Mouse (Mus musculus) layer of hippocampus, postnatal 25 days (tissue): ENCODE data around the gene Crlf3. TPM values are rescaled to one million over a fixed set of nuclear protein-coding genes. Genes with fewer than 3 reads are reported as not detected.
"Not testable (repeated sequence)": the region's sequence is repeated elsewhere in the genome, so short reads cannot be mapped to it uniquely, and the experiment has no call there.

Source experiments
- DNase-seq, 2 experiments: peaks; one replicate each; pipeline ENCODE4 v3.0.0; 2022; ENCODE audit warnings: mixed read lengths in 2 of 2, low spot score in 1 of 2; ENCODE audit errors: extremely low spot score in 1 of 2
- total RNA-seq, 2 experiments: library from RNA; stranded (reverse); gene quantifications; 2 replicates each; pipeline ENCODE4 v1.2.3; 2021

Gene Crlf3
- total RNA-seq, 2 experiments from 2014 or later: 16.7 to 22.1 TPM

- no peak for DNase-seq
These were observed 11.0 kb downstream of the Crlf3 start for GRCm38 (mm10) chr11:80069815-80070214.

- no peak for DNase-seq
These were observed 13.2 kb downstream of the Crlf3 start for GRCm38 (mm10) chr11:80067558-80067957.

DNA sequence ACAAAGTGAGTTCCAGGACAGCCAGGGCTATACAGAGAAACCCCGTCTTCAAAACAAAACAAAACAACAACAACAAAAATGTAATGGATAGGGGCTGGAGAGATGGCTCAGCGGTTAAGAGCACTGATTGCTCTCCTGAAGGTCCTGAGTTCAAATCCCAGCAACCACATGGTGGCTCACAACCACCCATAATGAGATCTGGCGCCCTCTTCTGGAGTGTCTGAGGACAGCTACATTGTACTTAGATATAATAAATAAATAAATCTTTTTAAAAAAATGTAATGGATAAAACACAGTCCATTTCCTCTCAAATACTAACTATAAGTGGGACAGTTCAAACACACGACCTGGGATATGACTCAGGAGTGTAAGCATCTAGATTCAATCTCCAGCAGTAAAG is 14.4 kb downstream of the Crlf3 start:
- not testable (repeated sequence) for DNase-seq

GRCm38 (mm10) chr11:80062159-80062558 is 18.6 kb downstream of the Crlf3 start:
- DNase-seq: no peak

- DNase-seq: no peak
These were observed 24.6 kb downstream of the Crlf3 start for GRCm38 (mm10) chr11:80056141-80056540.

DNA sequence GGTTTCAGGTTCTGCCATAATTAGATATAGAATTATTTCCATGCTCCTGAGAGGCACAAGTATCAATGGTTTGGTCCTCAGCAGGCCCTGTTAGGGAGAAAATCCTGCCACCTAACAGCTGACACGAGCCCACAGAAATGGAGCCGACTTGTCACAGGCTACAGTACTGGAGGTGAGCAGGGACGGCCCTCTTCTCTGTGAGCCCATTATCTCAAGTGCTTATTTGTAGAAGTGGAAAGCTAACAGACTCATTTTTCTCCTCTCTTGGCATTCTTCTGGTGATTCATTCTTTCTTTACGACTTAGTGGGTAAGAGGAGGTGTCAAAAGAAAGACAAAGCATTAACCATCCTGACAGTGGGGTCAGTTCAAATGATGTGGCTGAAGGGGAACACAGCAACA is 26.1 kb downstream of the Crlf3 start:
- no peak for DNase-seq

GRCm38 (mm10) chr11:80053171-80053570 is 27.6 kb downstream of the Crlf3 start:
- DNase-seq: no peak

DNA sequence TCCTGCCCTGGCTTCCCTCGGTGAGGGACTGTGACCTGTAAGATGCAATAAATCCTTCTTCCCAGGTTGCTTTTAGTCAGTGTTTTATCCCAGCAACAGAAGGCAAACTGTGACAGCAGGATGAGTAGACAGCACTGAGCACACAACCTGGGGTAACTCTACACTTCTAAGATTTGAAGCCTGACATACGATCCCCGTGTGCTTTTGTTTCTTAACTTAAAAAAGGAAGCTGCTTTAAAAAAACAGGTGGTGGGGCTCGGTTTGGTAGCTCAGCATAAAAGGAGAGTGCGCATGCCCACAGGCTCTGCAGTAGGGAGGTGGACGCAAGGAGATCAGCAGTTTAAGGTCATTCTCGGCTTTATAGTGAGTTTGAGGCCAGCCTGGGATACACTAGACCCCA is 28.3 kb downstream of the Crlf3 start:
- no peak for DNase-seq

GRCm38 (mm10) chr11:80050088-80050487 is 30.7 kb downstream of the Crlf3 start:
- no peak for DNase-seq

DNA sequence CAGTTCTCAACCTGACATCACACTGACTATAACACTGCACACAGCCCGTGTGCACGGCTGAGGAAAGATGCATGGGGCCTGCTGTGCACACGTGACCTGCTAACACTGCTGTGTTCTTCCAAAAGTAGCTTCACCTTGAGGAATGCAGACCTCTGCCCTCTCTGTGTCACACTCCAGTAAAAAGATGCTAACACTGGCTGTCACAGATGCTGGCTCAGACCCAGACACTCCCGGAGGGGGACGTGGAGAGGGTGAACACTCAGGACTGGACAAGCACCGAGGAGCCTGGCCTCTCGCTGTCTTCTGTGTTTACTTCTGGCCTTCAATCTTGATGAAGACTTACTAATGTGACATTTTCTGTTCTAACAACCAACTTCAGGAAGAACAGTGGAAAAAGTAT is 33.9 kb downstream of the Crlf3 start:
- DNase-seq: no peak

- DNase-seq: no peak
These were observed 37.4 kb downstream of the Crlf3 start for GRCm38 (mm10) chr11:80043419-80043817.

DNA sequence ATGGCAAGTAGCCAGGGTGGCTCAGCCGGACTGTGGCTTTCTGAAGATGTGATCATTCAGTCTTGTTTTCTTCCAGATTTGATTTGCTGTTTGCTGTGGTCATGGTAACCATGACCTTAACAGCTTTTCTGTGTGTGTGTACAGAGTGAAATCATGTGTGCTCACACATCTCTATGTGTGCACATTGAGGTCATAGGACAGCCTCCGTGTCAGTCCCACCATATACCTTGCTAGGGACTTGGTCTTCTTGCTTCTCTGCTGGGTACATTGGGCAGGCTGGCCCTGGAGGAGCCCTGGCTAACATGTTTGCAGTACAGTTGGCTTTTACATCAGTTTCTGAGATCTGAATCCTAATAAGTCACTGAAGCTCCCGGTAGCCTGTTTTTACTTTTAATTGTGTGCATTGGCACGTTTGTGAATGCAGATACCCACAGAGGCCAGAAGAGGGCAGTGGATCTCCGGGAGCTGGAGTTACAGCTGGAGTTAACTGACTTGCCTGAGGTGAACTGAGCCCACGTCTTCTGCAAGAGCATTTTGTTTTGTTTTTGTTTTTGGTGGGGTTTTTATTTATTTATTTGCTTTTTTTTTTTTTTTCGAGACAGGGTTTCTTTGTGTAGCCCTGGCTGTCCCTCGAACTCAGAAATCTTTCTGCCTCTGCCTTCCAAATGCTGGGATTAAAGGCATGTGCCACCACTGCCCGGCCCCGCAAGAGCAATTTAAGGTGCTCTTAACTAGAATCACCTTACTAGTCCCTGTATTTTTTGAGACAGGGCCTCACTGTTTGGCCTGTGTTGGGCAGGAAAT is 38.0 kb downstream of the Crlf3 start:
- peak in 1 of 2 experiments; percentile 24 for DNase-seq

DNA sequence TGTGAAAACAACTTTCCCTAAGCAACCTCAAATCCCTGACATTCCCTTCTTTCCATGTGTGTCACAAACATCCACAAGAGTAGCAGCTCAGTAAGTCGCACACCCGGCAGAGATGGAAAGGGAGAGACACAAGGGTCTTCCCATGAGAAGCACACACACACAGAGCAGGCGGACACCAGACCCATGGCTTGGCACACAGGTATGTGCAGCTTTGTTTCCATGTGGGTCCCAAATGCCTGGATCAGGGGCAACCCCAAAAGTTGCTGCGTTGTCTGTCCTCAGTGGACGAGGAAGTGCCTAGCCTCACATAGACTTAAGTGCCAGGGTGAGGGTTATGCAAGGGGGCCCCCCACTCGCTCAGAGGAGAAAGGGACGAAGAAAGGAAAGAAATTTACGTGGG is 43.3 kb downstream of the Crlf3 start:
- no peak for DNase-seq

GRCm38 (mm10) chr11:80021306-80021705 is 59.5 kb downstream of the Crlf3 start:
- no peak for DNase-seq

- no peak for DNase-seq
These were observed 61.0 kb downstream of the Crlf3 start for GRCm38 (mm10) chr11:80019792-80020191.

DNA sequence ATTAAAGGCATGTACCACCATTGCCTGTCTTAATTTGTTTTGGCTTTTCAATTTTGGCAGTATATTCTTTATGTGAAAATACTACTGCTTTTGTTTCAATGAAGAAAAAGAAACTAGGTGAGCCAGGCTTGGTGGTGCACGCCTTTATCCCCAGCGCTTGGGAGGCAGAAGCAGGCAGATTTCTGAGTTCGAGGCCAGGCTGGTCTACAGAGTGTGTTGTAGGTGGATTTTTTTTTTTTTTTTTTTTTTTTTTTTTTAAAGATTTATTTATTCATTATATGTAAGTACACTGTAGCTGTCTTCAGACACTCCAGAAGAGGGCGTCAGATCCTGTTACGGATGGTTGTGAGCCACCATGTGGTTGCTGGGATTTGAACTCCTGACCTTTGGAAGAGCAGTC is 64.3 kb downstream of the Crlf3 start:
- not testable (repeated sequence) for DNase-seq

Other genes starting within 250 kb of the Crlf3 start
- gene Utp6, start 118.6 kb downstream of the Crlf3 start, total RNA-seq: 10 to 100 TPM; 32.3 to 36.1 TPM
- 10 to 100 TPM; 33.9 to 38.1 TPM for gene Suz12, start 87.9 kb downstream of the Crlf3 start, total RNA-seq
- 1 to 10 TPM; 3.5 to 4.1 TPM for gene Atad5, start 8.4 kb upstream of the Crlf3 start, total RNA-seq
- 10 to 100 TPM in 1 of 2 experiments, 1 to 10 TPM in 1; 9.2 to 10.8 TPM for gene Tefm, start 61.2 kb upstream of the Crlf3 start, total RNA-seq
- gene Adap2, start 73.1 kb upstream of the Crlf3 start, total RNA-seq: 1 to 10 TPM; 7.0 to 7.4 TPM
- 1 to 10 TPM; 3.5 to 3.9 TPM for gene Rnf135, start 102.9 kb upstream of the Crlf3 start, total RNA-seq
- gene Rhot1, start 128.0 kb upstream of the Crlf3 start, total RNA-seq: 10 to 100 TPM; 68.2 to 71.2 TPM
- 10 to 100 TPM; 27.4 to 28.3 TPM for gene Rhbdl3, start 219.9 kb upstream of the Crlf3 start, total RNA-seq